Mouse (Mus musculus) lung, adult 2 months (tissue): Measurements from ENCODE around the gene Dgki.

Experiments used
- CTCF ChIP-seq: fragments of 200-500 bp; IDR thresholded peaks from 2 replicates; pipeline ENCODE4 v1.5.1; 2011; ENCODE audit warnings: mild to moderate bottlenecking, low read length, control low read depth; ENCODE audit not compliant: insufficient read depth
- POLR2A ChIP-seq: fragments of 200-500 bp; IDR thresholded peaks from 2 replicates; pipeline ENCODE4 v1.6.1; 2011; ENCODE audit warnings: low read depth, mild to moderate bottlenecking, control low read depth, low read length, borderline replicate concordance; ENCODE audit errors: extremely low read depth

GRCm38 (mm10) chr6:36812666-36813515, 487.1 kb downstream of the Dgki start:
- TF ChIP-seq CTCF (no peak), POLR2A (no peak)
